Mouse (Mus musculus): ENCODE measurements around the gene Ivd. TPM values are rescaled to one million over a fixed set of nuclear protein-coding genes. Genes with fewer than 3 reads are reported as not detected.

Ivd gene
- total RNA-seq, 1 experiment from 2014 or later: 13.5 TPM

DNA sequence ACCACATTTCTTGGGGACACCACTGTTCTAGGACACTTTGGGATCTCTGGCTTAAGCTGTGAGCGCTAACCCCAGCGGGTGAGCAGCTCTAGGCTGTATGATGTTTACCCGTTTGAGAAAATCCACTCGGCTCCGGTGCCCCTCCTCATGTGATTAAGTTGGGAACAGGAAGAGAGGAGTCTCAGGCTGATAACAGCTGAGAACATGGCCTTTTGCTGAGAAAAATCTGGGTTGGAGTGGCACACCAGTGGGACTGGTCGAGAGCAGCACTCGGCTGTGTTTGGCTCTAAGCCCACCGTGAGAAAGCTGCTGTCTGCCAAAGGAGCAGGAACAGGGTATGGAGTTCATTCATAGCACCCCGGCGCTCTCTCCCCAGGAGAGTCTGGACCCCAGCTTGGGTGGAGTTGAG, 41.6 kb downstream of the Ivd start:
- no peak for ATAC-seq (replicated peaks; ENCODE audit: insufficient number of reproducible peaks, low FRiP score, low TSS enrichment, poor library complexity, severe bottlenecking)

DNA sequence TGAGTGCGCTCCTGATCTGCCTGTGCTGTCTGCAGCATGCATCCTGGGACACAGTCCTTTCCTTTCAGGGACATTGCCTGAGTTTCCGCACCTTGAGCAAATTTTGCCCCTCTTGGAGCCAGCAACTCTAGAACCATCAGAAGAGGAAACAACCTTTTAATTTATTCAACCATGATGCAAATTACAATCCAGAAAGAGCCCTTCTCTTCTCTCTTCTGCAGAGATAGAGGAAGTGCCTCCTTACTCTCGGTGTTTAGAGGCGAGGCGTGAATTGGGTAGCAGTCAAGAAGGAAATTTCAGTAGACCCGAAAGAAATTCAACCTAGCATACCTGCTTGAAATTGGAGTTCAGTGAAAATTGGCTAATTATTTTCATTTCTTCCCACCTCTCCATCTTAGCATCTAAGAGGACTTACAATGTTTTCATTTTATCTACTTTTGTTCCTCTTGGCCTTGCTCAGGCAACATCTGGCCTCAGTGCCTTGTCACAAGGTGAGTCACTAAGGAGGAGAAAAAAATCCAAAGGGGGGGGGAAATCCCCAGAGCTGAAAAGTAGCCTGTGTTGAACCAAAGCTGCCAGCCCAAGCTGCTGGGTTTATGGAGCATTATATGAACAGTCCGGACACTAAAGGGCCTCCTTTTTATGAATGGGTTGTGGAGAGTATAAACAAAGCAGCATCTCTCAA, 43.8 kb downstream of the Ivd start:
- ATAC-seq (replicated peaks; ENCODE audit: insufficient number of reproducible peaks, low FRiP score, low TSS enrichment, poor library complexity, severe bottlenecking): peak; percentile 57

DNA sequence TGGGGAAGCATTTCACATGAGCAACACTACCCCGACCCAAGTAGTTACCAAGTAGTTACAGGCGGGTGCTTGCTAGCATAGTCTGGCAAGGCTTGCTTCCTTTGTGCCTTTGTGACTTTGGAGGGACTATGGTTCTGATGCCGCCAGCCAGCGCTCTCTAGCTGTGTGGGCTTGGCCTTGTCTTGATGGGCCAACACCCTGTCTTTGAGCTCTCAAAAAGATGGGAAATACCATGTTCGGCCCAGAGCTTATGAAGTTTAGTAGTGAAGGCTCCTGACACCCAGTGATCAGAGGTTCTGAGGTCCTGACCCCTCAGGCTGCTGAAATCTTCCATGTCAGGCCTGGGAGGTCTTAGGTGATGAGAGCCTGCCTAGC, 44.4 kb downstream of the Ivd start:
- no peak for ATAC-seq (replicated peaks; ENCODE audit: insufficient number of reproducible peaks, low FRiP score, low TSS enrichment, poor library complexity, severe bottlenecking)

- ATAC-seq (replicated peaks; ENCODE audit: insufficient number of reproducible peaks, low FRiP score, low TSS enrichment, poor library complexity, severe bottlenecking): no peak
Measured at GRCm38 (mm10) chr2:118907781-118908180, 46.0 kb downstream of the Ivd start.

DNA sequence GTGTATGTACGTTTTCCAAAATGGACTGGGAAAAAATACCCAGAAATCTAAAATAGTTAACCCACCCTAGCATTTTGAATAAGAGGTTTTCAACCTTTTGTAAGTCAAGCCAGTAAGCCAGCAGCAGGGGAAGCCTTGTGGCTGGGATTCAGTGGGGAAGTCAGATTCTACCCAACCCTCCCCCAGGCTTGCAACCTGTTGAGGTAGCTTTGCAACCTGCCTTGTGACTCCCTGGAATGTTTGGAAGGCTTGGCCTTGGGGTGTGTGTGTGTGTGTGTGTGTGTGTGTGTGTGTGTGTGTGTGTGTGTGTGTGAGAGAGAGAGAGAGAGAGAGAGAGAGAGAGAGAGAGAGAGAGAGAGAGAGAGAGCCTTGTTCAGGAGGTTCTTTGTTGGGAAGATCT, 47.4 kb downstream of the Ivd start:
- no peak for ATAC-seq (replicated peaks; ENCODE audit: insufficient number of reproducible peaks, low FRiP score, low TSS enrichment, poor library complexity, severe bottlenecking)

- ATAC-seq (replicated peaks; ENCODE audit: insufficient number of reproducible peaks, low FRiP score, low TSS enrichment, poor library complexity, severe bottlenecking): no peak
Measured at GRCm38 (mm10) chr2:118910605-118911278, 49.0 kb downstream of the Ivd start.

DNA sequence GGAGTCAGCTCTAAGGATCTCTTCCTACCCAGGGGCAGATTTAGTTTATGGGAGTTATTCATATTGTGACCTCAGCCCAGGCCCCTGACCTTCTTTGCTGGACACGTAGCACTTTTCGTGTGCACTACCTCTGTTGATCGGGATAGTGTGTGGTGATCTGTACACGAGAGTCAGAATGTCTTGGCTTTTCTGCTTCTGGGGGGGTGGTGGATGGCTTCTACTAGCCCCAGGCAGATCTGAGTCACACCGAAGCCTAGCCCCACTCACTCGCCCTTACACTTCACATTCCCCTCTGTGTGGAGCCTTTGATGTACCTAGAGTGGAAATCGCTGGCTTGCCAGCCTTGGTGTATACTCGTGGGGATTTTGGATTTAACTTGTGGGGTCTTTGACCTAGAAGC, 51.0 kb downstream of the Ivd start:
- no peak for ATAC-seq (replicated peaks; ENCODE audit: insufficient number of reproducible peaks, low FRiP score, low TSS enrichment, poor library complexity, severe bottlenecking)

DNA sequence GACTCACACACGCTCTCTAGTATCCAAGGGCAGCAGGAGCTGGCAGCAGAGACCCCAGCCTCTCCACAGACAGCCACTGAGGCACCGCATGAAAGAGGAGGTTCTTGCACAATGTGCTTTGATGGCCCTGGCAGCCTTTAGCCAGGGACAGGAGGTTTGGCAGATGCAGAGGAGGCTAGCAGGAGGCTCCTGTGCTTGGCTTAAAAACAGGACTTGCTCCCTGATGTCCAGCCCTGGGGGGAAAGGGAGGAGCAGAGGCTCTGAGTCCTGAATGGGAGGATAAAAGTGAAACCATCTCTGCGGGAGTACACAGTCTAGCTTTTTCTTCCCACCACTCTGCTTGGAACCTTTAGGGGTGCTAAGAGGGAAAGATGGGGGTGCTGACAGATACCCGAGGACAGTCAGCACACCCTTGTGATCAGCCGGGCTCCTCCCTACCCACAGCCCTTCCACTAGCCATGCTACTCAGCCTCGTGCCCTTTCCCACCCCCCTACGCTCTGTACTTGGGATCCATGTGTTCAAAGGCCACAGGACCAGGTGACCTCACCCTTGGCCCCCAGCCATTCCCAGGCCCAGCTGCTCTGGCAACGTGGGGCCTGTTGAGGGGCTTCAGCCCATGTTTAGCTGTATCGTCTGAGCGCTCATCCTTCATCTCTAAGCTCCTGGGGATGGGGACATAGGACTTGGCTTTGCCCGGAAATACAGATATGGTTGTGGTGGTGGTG, 52.0 kb downstream of the Ivd start:
- ATAC-seq (replicated peaks; ENCODE audit: insufficient number of reproducible peaks, low FRiP score, low TSS enrichment, poor library complexity, severe bottlenecking): no peak

DNA sequence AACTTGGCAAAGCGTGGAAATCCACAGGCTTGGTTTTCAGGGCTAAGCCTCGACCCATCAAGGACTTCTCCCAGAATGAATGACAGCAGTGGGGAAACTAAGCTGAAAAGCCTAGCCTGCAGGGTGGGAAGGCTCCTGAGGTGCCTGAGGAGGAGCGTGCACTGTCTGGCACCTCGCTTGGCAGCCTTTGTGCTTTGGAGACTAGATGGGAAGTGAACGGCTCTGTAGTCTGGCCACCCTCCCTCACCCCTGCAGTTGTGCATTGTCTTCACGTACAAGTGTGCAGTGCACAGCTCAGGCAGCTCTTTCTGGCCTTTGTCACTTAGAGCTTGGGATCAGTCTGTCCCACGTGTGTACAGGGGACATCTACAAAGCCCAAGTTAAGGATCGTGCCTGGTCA, 52.9 kb downstream of the Ivd start:
- no peak for ATAC-seq (replicated peaks; ENCODE audit: insufficient number of reproducible peaks, low FRiP score, low TSS enrichment, poor library complexity, severe bottlenecking)

DNA sequence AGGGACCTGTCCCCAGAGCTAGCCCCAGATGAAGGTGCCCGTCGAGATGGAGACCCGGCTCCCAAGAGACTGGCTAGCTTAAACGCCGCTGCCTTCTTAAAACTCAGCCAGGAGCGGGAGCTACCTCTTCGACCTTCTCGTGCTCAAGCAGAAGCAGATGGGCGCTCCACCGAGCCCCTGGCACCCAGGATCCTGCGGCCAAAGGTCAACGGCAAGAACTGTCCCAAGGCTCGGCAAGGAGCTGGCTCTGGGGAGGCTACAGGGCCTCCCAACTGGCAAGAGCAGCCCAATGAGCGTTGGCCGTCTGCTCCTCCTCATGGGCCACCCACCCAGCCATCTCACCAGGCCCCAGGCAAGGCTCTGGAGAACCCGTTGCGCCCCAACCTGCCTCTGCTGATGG, 54.7 kb downstream of the Ivd start:
- ATAC-seq (replicated peaks; ENCODE audit: insufficient number of reproducible peaks, low FRiP score, low TSS enrichment, poor library complexity, severe bottlenecking): no peak

GRCm38 (mm10) chr2:118918543-118918942, 56.8 kb downstream of the Ivd start:
- no peak for ATAC-seq (replicated peaks; ENCODE audit: insufficient number of reproducible peaks, low FRiP score, low TSS enrichment, poor library complexity, severe bottlenecking)

GRCm38 (mm10) chr2:118920428-118920827, 58.7 kb downstream of the Ivd start:
- no peak for ATAC-seq (replicated peaks; ENCODE audit: insufficient number of reproducible peaks, low FRiP score, low TSS enrichment, poor library complexity, severe bottlenecking)

DNA sequence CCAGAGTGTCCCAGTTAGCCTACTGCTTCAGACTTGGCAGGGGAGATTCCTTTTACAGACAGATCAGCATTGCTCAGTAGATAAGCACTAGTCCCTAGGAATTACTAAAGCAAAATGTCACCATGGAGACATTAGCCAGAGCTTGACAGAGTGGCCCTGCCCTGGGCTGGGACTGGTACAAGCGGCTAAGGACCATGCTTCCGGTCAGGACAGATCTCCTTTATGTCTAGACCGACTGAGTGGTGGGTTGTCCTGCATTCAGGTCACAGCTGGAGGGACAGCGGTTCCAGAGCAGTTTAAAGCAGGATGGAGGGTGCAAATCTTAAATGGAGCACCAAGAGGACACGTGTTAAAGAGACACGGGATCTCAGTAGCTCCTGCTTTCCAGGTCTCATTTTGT, 64.2 kb downstream of the Ivd start:
- ATAC-seq (replicated peaks; ENCODE audit: insufficient number of reproducible peaks, low FRiP score, low TSS enrichment, poor library complexity, severe bottlenecking): no peak

DNA sequence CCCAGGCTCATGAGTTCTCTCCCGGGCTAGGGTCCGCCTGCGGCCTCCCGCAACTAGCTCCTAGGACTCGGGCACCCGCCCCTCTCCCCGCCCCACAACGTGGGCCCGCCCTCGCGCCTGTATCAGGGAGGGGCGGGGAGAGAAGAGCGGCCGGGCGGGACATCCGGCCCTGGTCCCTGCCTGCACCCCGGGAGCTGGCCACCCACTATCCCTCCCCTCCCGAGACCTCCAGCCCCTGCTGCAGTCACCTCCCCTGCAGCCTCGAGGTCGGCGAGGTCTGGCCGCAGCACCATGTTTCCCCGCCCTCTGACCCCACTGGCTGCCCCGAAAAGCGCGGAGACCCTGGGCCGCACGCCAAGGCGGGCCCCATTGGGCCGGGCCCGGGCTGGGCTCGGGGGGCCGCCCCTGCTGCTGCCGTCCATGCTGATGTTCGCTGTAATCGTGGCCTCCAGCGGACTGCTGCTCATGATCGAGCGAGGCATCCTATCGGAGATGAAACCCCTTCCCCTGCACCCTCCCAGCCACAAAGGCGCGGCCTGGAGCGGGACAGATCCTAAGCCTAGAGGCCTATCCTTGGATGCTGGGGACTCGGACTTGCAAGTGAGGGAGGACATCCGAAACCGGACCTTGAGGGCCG, 64.7 kb downstream of the Ivd start, which contains the start of gene Chst14:
Gene Chst14, plus strand, starts transcription at position 136 of the 637 bp plus-strand sequence.
- ATAC-seq (replicated peaks; ENCODE audit: insufficient number of reproducible peaks, low FRiP score, low TSS enrichment, poor library complexity, severe bottlenecking): peak; percentile 58; the same call in 1 of the 2 replicates

DNA sequence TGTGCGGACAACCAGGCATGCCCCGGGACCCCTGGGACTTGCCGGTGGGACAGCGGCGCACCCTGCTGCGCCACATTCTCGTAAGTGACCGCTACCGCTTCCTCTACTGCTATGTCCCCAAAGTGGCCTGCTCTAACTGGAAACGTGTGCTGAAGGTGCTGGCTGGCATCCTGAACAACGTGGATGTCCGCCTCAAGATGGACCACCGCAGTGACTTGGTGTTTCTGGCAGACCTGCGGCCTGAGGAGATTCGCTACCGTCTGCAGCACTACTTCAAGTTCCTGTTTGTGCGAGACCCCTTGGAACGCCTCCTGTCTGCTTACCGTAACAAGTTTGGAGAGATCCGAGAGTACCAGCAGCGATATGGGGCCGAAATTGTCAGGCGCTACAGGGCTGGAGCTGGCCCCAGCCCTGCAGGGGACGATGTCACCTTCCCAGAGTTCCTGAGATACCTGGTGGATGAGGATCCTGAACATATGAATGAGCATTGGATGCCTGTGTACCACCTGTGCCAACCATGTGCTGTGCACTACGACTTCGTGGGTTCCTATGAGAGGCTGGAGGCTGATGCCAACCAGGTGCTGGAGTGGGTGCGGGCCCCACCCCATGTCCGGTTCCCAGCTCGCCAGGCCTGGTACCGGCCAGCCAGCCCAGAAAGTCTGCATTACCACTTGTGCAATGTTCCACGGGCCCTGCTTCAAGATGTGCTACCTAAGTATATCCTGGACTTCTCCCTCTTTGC, 65.4 kb downstream of the Ivd start:
- ATAC-seq (replicated peaks; ENCODE audit: insufficient number of reproducible peaks, low FRiP score, low TSS enrichment, poor library complexity, severe bottlenecking): 0 out of 2 replicates have a peak, but pooled peaks have one; percentile 32
